Mouse (Mus musculus) cerebellum, postnatal 10 days (tissue): Measurements from ENCODE around the gene Szrd1.
A peak's percentile ranks its signal among the peaks of the same experiment; 100 is the strongest.

Experiments used
- DNase-seq, 2 experiments: peaks; one replicate each; pipeline ENCODE4 v3.0.0; 2021; ENCODE audit warnings: mixed read lengths in 2 of 2

The Szrd1 gene

GRCm38 (mm10) chr4:141065123-141065522 lies 74.5 kb downstream of the Szrd1 start:
- peak; percentile 90 to 91 for DNase-seq

- no peak for DNase-seq
Measured at GRCm38 (mm10) chr4:141064104-141064659, 75.4 kb downstream of the Szrd1 start.
